Comparison of ENCODE assay signal across 7 mouse cellular contexts in the genomic region with DNA sequence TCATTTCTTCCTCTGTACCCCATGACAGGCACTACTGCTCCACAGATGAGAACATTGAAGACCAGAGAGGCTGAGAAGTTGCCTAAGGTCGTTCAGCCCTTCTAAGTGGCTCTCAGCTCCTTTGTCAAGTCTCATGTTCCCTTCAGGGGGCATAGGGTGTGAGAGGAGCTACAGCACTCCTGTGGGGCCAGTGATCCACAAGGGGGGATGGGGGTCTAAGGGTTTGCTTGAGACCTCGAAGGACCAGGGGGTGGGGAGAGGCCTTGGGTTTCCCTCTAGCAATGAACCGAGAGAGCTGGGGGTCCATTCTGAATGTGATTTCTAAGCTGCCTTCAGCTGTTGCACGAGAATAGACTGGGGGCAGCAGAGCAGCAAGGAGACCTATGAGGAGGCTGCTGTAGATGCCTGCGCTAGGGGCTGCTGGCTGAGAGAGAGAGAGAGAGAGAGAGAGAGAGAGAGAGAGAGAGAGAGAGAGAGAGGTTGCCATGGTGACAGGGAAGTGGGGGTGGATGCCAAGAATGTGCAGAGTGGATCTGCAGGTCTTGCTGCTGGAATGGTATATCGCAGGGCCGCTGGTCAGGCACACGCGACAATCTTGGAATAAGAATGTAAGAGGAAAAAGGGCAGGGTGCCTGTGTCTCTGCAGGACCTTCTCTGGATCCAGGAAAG. TPM values are rescaled to one million over a fixed set of nuclear protein-coding genes. Genes with fewer than 3 reads are reported as not detected.
DNase-seq lines count a peak whose midpoint lies in the region; ATAC-seq and TF ChIP-seq lines count a peak whose summit lies in the region.

No protein-coding gene starts in this region.

- no peak overlapping the region for H3K4me3 ChIP-seq in liver, embryonic 15.5 days (replicated peaks)
- no peak overlapping the region for H3K4me3 ChIP-seq in liver, embryonic 11.5 days (ENCODE audit: low read depth, low read length)
- H3K4me3 ChIP-seq in embryonic facial prominence, embryonic 12.5 days, result no peak overlapping the region
- H3K4me3 ChIP-seq in hindbrain, postnatal 0 days (ENCODE audit: low read length), result no peak overlapping the region
- peak overlapping the region; percentile 16 for H3K4me3 ChIP-seq in midbrain, embryonic 10.5 days

- H3K4me2 ChIP-seq in liver, embryonic 15.5 days, result no peak overlapping the region
- H3K4me2 ChIP-seq in liver, embryonic 11.5 days, result no peak overlapping the region
- peak overlapping the region; percentile 2; the same call in 1 of the 2 replicates for H3K4me2 ChIP-seq in embryonic facial prominence, embryonic 12.5 days (replicated peaks)
- peak overlapping the region; percentile 27 for H3K4me2 ChIP-seq in hindbrain, postnatal 0 days (ENCODE audit: low read depth, low read length)

- no peak overlapping the region for H3K9ac ChIP-seq in liver, embryonic 15.5 days
- no peak overlapping the region for H3K9ac ChIP-seq in liver, embryonic 11.5 days (ENCODE audit: low read depth, low read length)
- no peak overlapping the region for H3K9ac ChIP-seq in embryonic facial prominence, embryonic 12.5 days
- peak overlapping the region; percentile 33; the same call in 1 of the 2 replicates for H3K9ac ChIP-seq in hindbrain, postnatal 0 days (replicated peaks; ENCODE audit: low read length)

- H3K9me3 ChIP-seq in liver, embryonic 15.5 days (replicated peaks), result no peaks in the 10 kb centered on the region
- H3K9me3 ChIP-seq in liver, embryonic 11.5 days (ENCODE audit: control insufficient read depth, low read length), result no peaks in the 10 kb centered on the region
- H3K9me3 ChIP-seq in embryonic facial prominence, embryonic 12.5 days, result no peaks in the 10 kb centered on the region
- H3K9me3 ChIP-seq in hindbrain, postnatal 0 days (ENCODE audit: low read length), result no peaks in the 10 kb centered on the region
- no peaks in the 10 kb centered on the region for H3K9me3 ChIP-seq in midbrain, embryonic 10.5 days (replicated peaks)

- no peak for DNase-seq in liver, embryonic 11.5 days (ENCODE audit: low spot score)
- peak; percentile 83 for DNase-seq in hindbrain, postnatal 0 days (ENCODE audit: low spot score)
- peak; percentile 73 for DNase-seq in midbrain, embryonic 10.5 days (ENCODE audit: low spot score)
- DNase-seq in urinary bladder, postnatal 36 days (ENCODE audit: low spot score in 2 of 2), result no peak

- H3K4me1 ChIP-seq in liver, embryonic 15.5 days (replicated peaks), result peaks cover 20% of the 10 kb centered on the region
- H3K4me1 ChIP-seq in liver, embryonic 11.5 days (replicated peaks; ENCODE audit: control insufficient read depth, insufficient read depth, low read length), result peaks cover 26% of the 10 kb centered on the region
- H3K4me1 ChIP-seq in embryonic facial prominence, embryonic 12.5 days, result peaks cover 35% of the 10 kb centered on the region
- peaks cover 29% of the 10 kb centered on the region for H3K4me1 ChIP-seq in hindbrain, postnatal 0 days (ENCODE audit: insufficient read depth, low read length)
- H3K4me1 ChIP-seq in midbrain, embryonic 10.5 days, result peaks cover 50% of the 10 kb centered on the region

- WGBS in liver, embryonic 15.5 days (ENCODE audit: insufficient replicate concordance), result 60% methylated on average over 9 of the region's 9 CpGs
- 65% methylated on average over 9 of the region's 9 CpGs for WGBS in liver, embryonic 11.5 days
- WGBS in embryonic facial prominence, embryonic 12.5 days, result 12% methylated on average over 9 of the region's 9 CpGs
- WGBS in hindbrain, postnatal 0 days, result 6% methylated on average over 9 of the region's 9 CpGs
- WGBS in midbrain, embryonic 10.5 days, result 14% methylated on average over 9 of the region's 9 CpGs

- peak; percentile 22; the same call in 1 of the 2 replicates for TF ChIP-seq CTCF in hindbrain, postnatal 0 days (IDR thresholded peaks at IDR 0.05; ENCODE audit: low read depth)

- ATAC-seq in liver, embryonic 15.5 days (ENCODE audit: insufficient read depth), result no peak
- no peak for ATAC-seq in liver, embryonic 11.5 days (replicated peaks; ENCODE audit: low FRiP score)
- ATAC-seq in embryonic facial prominence, embryonic 12.5 days (ENCODE audit: insufficient number of reproducible peaks, insufficient read depth, low FRiP score, low TSS enrichment), result 0 out of 2 replicates have a peak, but pooled peaks have one; percentile 10
- ATAC-seq in hindbrain, postnatal 0 days, result peak; percentile 79
- ATAC-seq in inflammation-experienced regulatory T-cells, adult 6 months, result no peak

- peaks cover 28% of the 10 kb centered on the region for H3K36me3 ChIP-seq in liver, embryonic 15.5 days (replicated peaks)
- peaks cover 15% of the 10 kb centered on the region for H3K36me3 ChIP-seq in liver, embryonic 11.5 days (ENCODE audit: control insufficient read depth, insufficient read depth, low read length)
- H3K36me3 ChIP-seq in embryonic facial prominence, embryonic 12.5 days, result peaks cover 26% of the 10 kb centered on the region
- H3K36me3 ChIP-seq in hindbrain, postnatal 0 days (ENCODE audit: insufficient read depth, low read length), result peaks cover 19% of the 10 kb centered on the region
- peaks cover 34% of the 10 kb centered on the region for H3K36me3 ChIP-seq in midbrain, embryonic 10.5 days

- no peaks in the 10 kb centered on the region for H3K27me3 ChIP-seq in liver, embryonic 15.5 days
- no peaks in the 10 kb centered on the region for H3K27me3 ChIP-seq in liver, embryonic 11.5 days (replicated peaks; ENCODE audit: control insufficient read depth, insufficient read depth, low read length)
- no peaks in the 10 kb centered on the region for H3K27me3 ChIP-seq in embryonic facial prominence, embryonic 12.5 days
- no peaks in the 10 kb centered on the region for H3K27me3 ChIP-seq in hindbrain, postnatal 0 days (ENCODE audit: insufficient read depth, low read length)
- H3K27me3 ChIP-seq in midbrain, embryonic 10.5 days (ENCODE audit: low read depth, poor library complexity, severe bottlenecking), result no peaks in the 10 kb centered on the region

- H3K27ac ChIP-seq in liver, embryonic 15.5 days (replicated peaks), result peak overlapping the region; percentile 69
- no peak overlapping the region; the same call in 1 of the 2 replicates for H3K27ac ChIP-seq in liver, embryonic 11.5 days (ENCODE audit: low read depth, low read length)
- peak overlapping the region; percentile 80 for H3K27ac ChIP-seq in embryonic facial prominence, embryonic 12.5 days
- H3K27ac ChIP-seq in hindbrain, postnatal 0 days, result peak overlapping the region; percentile 84
- peak overlapping the region; percentile 85 for H3K27ac ChIP-seq in midbrain, embryonic 10.5 days (replicated peaks)

RNA-seq across cellular contexts. Expression of gene Slc6a6, which starts 36.1 kb away (rescaled TPM):
- polyA plus RNA-seq in liver, embryonic 15.5 days (2015; fragmentation: Nextera tagmentation; extraction: Ambion mirVana), result 19.5 and 20.1 TPM in 2 replicates
- polyA plus RNA-seq in liver, embryonic 11.5 days (2014; fragmentation: Nextera tagmentation; extraction: Ambion mirVana), result 30.3 and 33.2 TPM in 2 replicates
- polyA plus RNA-seq in embryonic facial prominence, embryonic 12.5 days (2016; fragmentation: Nextera tagmentation; extraction: Ambion mirVana), result 56.2 and 67.5 TPM in 2 replicates
- total RNA-seq in hindbrain, postnatal 0 days (2014; rRNA removed), result 78.2 and 85.6 TPM in 2 replicates
- 116 and 119 TPM in 2 replicates for polyA plus RNA-seq in hindbrain, postnatal 0 days (2015; fragmentation: Nextera tagmentation; extraction: Ambion mirVana)
- 49.5 and 63.7 TPM in 2 replicates for polyA plus RNA-seq in midbrain, embryonic 10.5 days (2016; fragmentation: Nextera tagmentation; extraction: Ambion mirVana)
- 10 to 100 TPM; 33.6 to 47.0 (median 35.3) TPM for polyA plus RNA-seq in inflammation-experienced regulatory T-cells, adult 6 months (2017; shearing (Covaris generic))

Comparison
In these comparisons a context has a peak if more than half of its experiments do, and no peak if none do; other contexts are left out.
1. ATAC-seq: peak in embryonic facial prominence, embryonic 12.5 days (single experiment) and hindbrain, postnatal 0 days (single experiment); none in liver, embryonic 15.5 days (single experiment), liver, embryonic 11.5 days (single experiment) and inflammation-experienced regulatory T-cells, adult 6 months (single experiment).
2. H3K4me2 ChIP-seq: peak in embryonic facial prominence, embryonic 12.5 days (single experiment) and hindbrain, postnatal 0 days (single experiment); none in liver, embryonic 15.5 days (single experiment) and liver, embryonic 11.5 days (single experiment).
3. DNase-seq: peak in hindbrain, postnatal 0 days (single experiment) and midbrain, embryonic 10.5 days (single experiment); none in liver, embryonic 11.5 days (single experiment) and urinary bladder, postnatal 36 days (0 of 2).